Mouse (Mus musculus) 3134 (cell line): Measurements from ENCODE around the gene 1700066M21Rik.
A peak's percentile ranks its signal among the peaks of the same experiment; 100 is the strongest.

ENCODE experiments used
- DNase-seq: peaks from one replicate; pipeline ENCODE4 v3.0.0-alpha.2; 2011; ENCODE audit warnings: low spot score; ENCODE audit not compliant: insufficient read length; ENCODE audit errors: extremely low read depth

Gene 1700066M21Rik

DNA sequence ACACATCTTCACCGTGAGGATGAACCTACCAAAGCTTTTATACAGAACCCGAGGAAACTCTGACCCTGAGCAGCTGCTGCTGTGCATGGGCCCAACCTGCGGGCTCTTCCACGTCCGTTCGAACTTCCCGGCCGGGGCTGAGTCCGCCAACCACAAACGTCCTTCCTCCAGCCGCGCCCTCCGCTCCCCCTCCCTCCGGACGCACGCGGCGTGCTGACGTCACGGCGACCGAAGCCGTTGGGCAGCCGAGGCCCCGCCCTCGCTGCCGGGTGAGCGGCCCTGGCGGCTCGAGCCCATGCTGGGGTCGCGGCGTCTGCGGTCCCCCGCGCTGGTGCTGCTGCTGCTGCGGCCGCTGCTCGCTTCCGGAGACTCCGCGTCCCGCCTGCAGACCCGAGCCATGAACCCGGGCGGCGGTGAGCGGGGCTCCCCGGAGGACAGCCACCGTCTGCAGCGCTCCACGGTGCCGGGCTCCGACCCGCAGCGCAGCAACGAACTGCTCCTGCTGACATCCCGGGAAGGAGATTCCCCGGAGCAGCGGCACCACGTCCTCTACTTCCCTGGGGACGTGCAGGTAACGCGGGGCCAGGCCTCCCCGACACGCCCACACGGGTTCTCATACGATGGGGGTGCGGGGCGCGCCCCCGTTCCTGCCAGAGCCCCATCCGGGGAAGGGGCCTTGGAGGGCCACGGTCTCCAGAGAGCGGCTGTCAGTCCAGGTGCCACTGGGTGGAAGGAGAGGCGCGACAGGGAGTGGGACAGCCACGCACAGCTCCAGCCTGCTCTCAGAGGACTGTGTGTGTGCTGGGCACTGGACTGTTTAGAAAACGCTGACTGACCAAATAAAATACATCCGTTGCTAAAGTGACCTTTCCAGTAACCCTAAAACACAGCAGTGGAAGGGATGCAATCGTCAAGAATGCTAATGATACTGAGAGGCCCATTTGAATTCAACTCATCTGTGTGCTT, at the start of gene 1700066M21Rik:
Gene 1700066M21Rik (plus strand): TSS at position 245 of the 966 bp plus-strand sequence.
- DNase-seq, result peak; percentile 94

DNA sequence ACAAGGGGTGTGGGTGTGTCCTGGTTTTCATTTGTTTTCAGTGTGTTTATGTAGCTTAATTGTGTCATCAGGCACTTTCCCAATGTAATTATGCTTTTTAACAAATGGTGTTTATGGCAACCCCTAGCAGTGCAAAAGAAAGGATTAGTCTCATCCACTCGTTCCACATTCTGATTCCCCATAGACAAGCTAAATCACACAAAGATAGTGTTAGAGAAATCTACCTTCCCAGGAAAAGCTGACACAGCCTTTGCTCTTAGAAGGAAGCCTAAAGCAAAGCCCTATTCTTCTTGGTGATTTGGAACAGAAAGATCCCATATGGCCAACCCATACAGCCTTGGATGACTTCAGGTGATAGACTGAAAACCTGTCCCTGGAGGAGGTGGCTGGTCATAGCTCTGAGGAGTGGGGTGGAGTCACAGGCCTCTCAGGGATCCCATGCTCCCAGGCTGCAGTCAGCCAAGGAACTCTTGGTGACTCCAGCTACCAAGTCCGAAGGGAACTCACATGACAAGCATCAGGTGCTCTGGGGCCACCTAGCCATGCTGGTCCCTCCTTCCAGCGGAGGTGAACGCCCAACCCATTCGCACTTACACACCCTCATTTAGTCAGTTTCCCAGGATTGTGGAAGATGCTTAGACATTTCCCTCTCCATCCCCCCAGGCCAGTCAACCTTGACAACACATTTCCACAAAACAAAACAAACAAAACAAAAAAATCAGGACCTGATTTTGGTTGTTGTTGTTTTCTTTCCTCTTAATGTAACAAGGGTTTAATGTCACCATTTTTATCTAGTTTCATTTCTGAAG, 47.9 kb upstream of the 1700066M21Rik start:
- DNase-seq, result no peak

DNA sequence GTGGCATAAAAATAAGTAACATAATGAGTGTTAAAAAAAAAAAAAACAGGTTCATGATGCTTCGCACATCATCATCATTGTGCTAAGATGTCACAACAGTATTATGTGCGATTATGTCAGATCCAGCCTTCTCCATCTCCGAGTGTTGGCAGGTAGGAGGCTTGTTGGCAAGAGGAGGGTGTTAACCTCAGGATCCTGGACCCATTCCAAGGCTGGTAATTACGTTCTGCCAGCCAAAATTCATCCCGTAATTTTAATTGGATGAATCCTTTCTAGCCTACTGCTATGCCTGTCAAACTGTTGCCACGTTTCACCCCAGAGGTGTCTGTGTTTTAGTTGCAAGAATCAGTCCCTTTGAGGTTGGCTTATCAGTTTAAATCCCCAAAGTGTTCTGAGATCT, 47.2 kb upstream of the 1700066M21Rik start:
- no peak for DNase-seq

GRCm38 (mm10) chr1:57332040-57332439, 45.4 kb upstream of the 1700066M21Rik start:
- DNase-seq, result no peak

DNA sequence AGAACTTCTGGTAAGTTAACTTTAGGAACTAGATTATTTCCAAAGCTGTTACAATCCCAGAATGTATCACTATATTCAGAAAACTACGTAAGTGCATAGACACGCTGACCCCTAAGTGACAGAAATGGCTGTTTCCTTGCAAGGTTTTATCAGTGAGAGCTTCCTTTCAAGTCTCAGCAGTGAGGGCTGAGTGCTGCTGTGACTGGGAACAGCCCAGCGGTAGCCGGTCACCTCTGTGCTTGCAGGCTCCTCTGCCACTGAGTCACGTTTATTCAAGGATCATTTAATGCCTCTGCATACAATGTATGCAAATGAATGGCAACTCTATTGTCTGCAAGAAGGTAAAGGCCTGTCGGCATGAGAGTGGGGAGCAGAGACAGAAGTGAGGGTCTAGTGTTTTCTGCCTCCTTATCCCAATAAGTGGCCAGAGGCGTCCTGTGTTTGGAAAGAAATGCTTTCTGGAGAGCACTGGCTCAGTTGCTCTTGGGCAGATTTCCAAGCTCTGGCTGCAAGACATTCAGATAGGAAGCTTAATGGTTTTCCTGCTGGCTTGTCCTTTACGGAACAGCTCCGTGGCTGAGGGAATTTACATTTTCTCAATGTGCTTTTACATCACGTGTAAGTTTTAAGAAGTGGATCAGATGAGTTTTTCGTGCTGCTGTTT, 43.7 kb upstream of the 1700066M21Rik start:
- no peak for DNase-seq

GRCm38 (mm10) chr1:57335200-57335599, 42.2 kb upstream of the 1700066M21Rik start:
- DNase-seq, result no peak

DNA sequence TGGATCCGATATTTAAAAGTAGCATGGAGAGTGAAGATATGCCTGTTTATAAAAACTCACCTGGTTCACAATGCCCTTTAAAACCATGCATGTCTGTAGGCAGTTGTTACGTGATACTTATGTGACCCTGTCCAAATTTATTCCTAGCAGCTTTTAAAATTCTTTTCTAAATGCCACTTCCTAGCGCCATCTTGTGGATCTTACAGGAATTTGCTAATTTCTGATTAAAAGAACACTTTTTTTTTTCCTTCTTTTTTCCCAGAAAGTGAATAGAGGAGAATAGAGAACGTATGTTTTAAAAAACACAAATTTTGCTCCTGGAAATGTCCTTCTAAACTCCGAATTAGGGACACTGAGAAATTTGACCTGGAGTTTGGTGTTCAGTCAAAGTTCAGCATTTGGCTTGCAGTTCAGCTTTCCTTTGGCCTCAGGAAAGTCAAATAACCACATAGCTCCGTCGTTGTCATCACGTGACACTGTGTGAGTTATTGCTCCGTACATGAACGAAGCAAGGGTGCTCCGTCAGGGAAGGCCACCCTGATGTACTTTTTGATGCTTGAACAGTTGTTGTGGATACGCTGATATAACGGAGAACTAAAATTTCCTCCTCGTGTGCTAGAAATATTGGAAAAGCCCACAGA, 38.1 kb upstream of the 1700066M21Rik start:
- DNase-seq, result no peak

GRCm38 (mm10) chr1:57341197-57341596, 36.2 kb upstream of the 1700066M21Rik start:
- DNase-seq, result no peak

GRCm38 (mm10) chr1:57347487-57347886, 29.9 kb upstream of the 1700066M21Rik start:
- no peak for DNase-seq

DNA sequence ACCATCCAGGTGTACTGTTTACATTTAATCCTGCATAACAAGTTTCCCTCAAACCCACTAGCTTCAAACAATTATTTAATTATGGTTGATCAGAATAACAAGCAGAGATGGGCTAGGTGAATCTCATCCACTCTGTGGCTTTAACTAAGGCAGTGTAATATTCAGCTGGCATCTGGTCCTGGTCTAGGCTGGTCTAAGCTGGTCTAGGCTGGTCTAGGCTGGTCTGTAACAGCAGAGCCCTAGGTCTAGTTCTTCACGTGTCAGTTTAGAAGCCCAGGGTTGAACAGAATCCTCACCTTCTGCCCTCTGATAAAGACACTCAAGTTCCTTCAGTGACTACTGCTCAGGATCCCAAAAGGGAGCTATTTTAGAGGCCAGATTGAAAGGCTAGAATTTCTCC, 25.5 kb upstream of the 1700066M21Rik start:
- DNase-seq, result no peak

GRCm38 (mm10) chr1:57358546-57358945, 18.9 kb upstream of the 1700066M21Rik start:
- no peak for DNase-seq

DNA sequence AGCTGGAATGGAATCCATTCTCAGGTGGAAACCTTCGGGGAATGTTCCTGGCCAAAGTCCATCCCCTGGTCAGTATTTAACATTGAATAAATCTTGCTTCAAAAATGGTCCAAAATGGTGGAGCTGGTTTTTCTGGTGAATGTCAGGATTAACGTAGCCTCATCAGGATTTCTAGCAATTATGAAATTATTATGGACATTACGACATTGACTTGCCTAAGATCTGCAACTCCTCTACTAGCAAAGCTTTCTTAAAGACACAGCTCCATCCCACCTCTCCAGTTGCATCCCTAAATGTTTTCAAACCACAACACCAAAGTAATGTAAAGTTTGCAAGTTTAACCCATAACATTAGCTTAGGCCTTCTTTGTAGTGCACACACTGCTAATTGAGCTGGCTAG, 10.0 kb upstream of the 1700066M21Rik start:
- no peak for DNase-seq

DNA sequence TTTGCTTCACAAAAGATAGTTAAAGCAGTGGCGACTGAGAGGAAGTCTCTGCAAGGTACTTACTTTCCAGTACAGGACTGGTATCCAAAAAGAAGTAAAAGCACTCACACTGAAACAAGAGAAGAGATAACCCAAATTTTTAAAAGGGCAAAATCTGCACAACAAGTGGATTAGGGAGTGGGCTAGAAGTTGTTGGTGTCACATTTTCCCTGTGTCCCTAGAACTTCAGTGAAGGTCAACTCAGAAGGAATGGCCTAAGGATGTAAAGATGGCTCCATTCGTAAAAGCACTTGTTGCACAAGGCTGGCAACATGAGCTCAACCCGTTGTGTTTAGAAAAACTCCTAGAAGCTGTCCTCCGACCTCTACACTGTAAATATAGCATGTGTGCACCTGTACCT, 8.3 kb upstream of the 1700066M21Rik start:
- DNase-seq, result no peak

DNA sequence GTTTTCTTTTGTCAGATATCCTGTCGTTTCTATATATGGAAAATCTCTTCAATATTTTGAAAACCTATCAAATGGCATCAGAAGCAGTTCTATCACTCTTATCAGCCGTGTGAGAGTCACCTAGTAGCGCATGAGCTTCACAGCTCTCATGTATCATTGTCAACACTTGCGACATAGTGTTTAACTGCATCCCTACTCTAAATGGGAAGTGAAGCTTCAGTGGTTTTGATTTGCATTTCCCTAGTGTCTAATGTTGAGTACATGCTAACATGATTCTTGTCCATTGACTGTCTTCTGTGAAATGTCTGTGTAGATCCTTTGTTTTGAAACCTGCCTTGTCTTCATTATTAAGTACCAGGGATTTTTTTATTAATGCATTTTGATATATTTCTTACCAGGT, 7.0 kb upstream of the 1700066M21Rik start:
- DNase-seq, result no peak

GRCm38 (mm10) chr1:57375276-57375675, 2.1 kb upstream of the 1700066M21Rik start:
- no peak for DNase-seq

DNA sequence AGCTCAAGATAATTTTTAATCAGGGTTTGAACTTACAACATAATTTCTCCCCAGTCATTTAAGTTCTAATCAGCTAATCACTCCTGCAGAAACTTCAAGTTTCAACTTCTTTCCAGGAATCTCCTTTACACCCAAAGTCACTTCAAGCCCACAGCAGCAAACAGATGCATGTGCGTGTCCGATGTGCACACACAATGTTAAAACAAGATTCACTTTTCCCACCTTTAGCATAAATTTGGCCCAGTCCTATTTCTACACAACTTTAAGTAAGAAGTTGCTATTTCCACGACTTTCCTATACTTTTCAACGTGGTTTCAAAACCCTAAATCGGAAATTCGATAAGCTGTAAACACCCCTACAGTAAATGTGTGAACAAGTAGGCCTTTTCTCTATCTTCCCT, 614 bp upstream of the 1700066M21Rik start:
- no peak for DNase-seq

- no peak for DNase-seq
Observed at GRCm38 (mm10) chr1:57386519-57386918, 9.1 kb downstream of the 1700066M21Rik start.

GRCm38 (mm10) chr1:57387876-57388275, 10.5 kb downstream of the 1700066M21Rik start:
- no peak for DNase-seq

GRCm38 (mm10) chr1:57388402-57389155, 11.2 kb downstream of the 1700066M21Rik start:
- no peak for DNase-seq
